Mouse (Mus musculus) stomach, embryonic 15.5 days (tissue): ENCODE data around the gene Lin9. TPM values are rescaled to one million over a fixed set of nuclear protein-coding genes. Genes with fewer than 3 reads are reported as not detected.

Source experiments
- ATAC-seq: fragments of 200-750 bp; cut with Nextera tagmentation; 2 replicates; pipeline ENCODE4 v1.8.0; 2017; ENCODE audit warnings: low read depth, moderate number of reproducible peaks, moderate TSS enrichment; ENCODE audit not compliant: insufficient read depth, low FRiP score
- H3K27ac ChIP-seq: fragments of 300-500 bp; sonication (generic); 2 replicates; pipeline ENCODE4 v1.5.1; 2015; ENCODE audit warnings: mild to moderate bottlenecking, inconsistent platforms
- H3K27me3 ChIP-seq: fragments of 300-500 bp; sonication (generic); replicated peaks from 2 replicates; pipeline ENCODE4 v1.6.1; 2015; ENCODE audit warnings: inconsistent platforms
- H3K36me3 ChIP-seq: fragments of 300-500 bp; sonication (generic); 2 replicates; pipeline ENCODE4 v1.6.1; 2015; ENCODE audit warnings: inconsistent platforms
- H3K4me1 ChIP-seq: fragments of 300-500 bp; sonication (generic); 2 replicates; pipeline ENCODE4 v1.6.1; 2015; ENCODE audit warnings: inconsistent platforms
- H3K4me2 ChIP-seq: fragments of 300-500 bp; sonication (generic); 2 replicates; pipeline ENCODE4 v1.6.1; 2015; ENCODE audit warnings: mild to moderate bottlenecking, inconsistent platforms
- H3K4me3 ChIP-seq: fragments of 300-500 bp; sonication (generic); replicated peaks from 2 replicates; pipeline ENCODE4 v1.5.1; 2015; ENCODE audit warnings: inconsistent platforms
- H3K9ac ChIP-seq: fragments of 300-500 bp; sonication (generic); 2 replicates; pipeline ENCODE4 v1.6.1; 2015; ENCODE audit warnings: inconsistent platforms
- H3K9me3 ChIP-seq: fragments of 300-500 bp; sonication (generic); 2 replicates; pipeline ENCODE4 v1.6.1; 2016; ENCODE audit warnings: inconsistent platforms
- WGBS: fragments of 180-500 bp; shearing (Covaris S2); methylation state at CpG from one replicate; pipeline ENCODE4 v1.1.7; 2015; 5-methylcytosine and 5-hydroxymethylcytosine counted together
- polyA plus RNA-seq: library from polyadenylated mRNA; unstranded; fragments of >200 nt; fragmentation: Nextera tagmentation; extraction: Ambion mirVana; gene quantifications from 2 replicates; pipeline ENCODE4 v1.2.1, GENCODE M21; 2015

Gene Lin9
- polyA plus RNA-seq, 1 experiment from 2014 or later: 18.0 TPM

- no peak for ATAC-seq
- WGBS: 55% methylated on average over 10 of the region's 10 CpGs
- H3K9ac ChIP-seq: 0 out of 2 replicates have a peak overlapping the region, but pooled peaks have one; percentile 79
- 0 out of 2 replicates have a peak overlapping the region, but pooled peaks have one; percentile 87 for H3K27ac ChIP-seq
- H3K36me3 ChIP-seq: no peaks in the 10 kb centered on the region
- peaks cover 12% of the 10 kb centered on the region for H3K4me1 ChIP-seq
- no peaks in the 10 kb centered on the region for H3K9me3 ChIP-seq
- H3K27me3 ChIP-seq: no peaks in the 10 kb centered on the region
- H3K4me2 ChIP-seq: peak overlapping the region; percentile 63
- peak overlapping the region; percentile 71 for H3K4me3 ChIP-seq
These were observed 1.2 kb upstream of the Lin9 start for GRCm38 (mm10) chr1:180639416-180640401.

- H3K9me3 ChIP-seq: no peaks in the 10 kb centered on the region
- no peaks in the 10 kb centered on the region for H3K27me3 ChIP-seq
- peak overlapping the region; percentile 71 for H3K4me3 ChIP-seq
- peak overlapping the region; percentile 87 for H3K27ac ChIP-seq
- H3K9ac ChIP-seq: peak overlapping the region; percentile 79
- WGBS: under 1% methylated on average over 60 of the region's 61 CpGs
- H3K4me1 ChIP-seq: peaks cover 12% of the 10 kb centered on the region
- peak; percentile 3; the same call in 1 of the 2 replicates for ATAC-seq
- peak overlapping the region; percentile 63 for H3K4me2 ChIP-seq
- H3K36me3 ChIP-seq: no peaks in the 10 kb centered on the region
These were observed 285 bp upstream of the Lin9 start for GRCm38 (mm10) chr1:180640605-180641125.

- Histone ChIP-seq H3K9me3 (no peaks in the 10 kb centered on the region), H3K4me1 (peaks cover 12% of the 10 kb centered on the region), H3K36me3 (no peaks in the 10 kb centered on the region), H3K4me2 (peak overlapping the region; percentile 63), H3K9ac (peak overlapping the region; percentile 79), H3K27me3 (no peaks in the 10 kb centered on the region), H3K4me3 (peak overlapping the region; percentile 71), H3K27ac (peak overlapping the region; percentile 87)
- 2% methylated on average over 50 of the region's 50 CpGs for WGBS
- ATAC-seq: peak; percentile 51
These were observed 723 bp downstream of the Lin9 start for GRCm38 (mm10) chr1:180641518-180642227.

- WGBS: 77% methylated on average over 8 of the region's 8 CpGs
- peak overlapping the region; percentile 71 for H3K4me3 ChIP-seq
- H3K27ac ChIP-seq: no peak overlapping the region
- peak overlapping the region; percentile 63 for H3K4me2 ChIP-seq
- no peaks in the 10 kb centered on the region for H3K27me3 ChIP-seq
- peak overlapping the region; percentile 79; the same call in 1 of the 2 replicates for H3K9ac ChIP-seq
- no peak for ATAC-seq
- peaks cover 12% of the 10 kb centered on the region for H3K4me1 ChIP-seq
- H3K36me3 ChIP-seq: no peaks in the 10 kb centered on the region
- H3K9me3 ChIP-seq: no peaks in the 10 kb centered on the region
These were observed 1.2 kb downstream of the Lin9 start for GRCm38 (mm10) chr1:180642228-180642564.

GRCm38 (mm10) chr1:180691284-180691683, 50.3 kb downstream of the Lin9 start:
- Histone ChIP-seq H3K4me3 (no peak overlapping the region), H3K4me1 (0 out of 2 replicates have a peak, but pooled peaks cover under 1% of the 10 kb centered on the region), H3K27me3 (peaks cover 10% of the 10 kb centered on the region), H3K9me3 (no peaks in the 10 kb centered on the region), H3K27ac (no peak overlapping the region), H3K9ac (no peak overlapping the region), H3K4me2 (no peak overlapping the region), H3K36me3 (0 out of 2 replicates have a peak, but pooled peaks cover 10% of the 10 kb centered on the region)
- ATAC-seq: no peak
- 88% methylated on average over 7 of the region's 7 CpGs for WGBS

- no peaks in the 10 kb centered on the region for H3K9me3 ChIP-seq
- 2% methylated on average over 60 of the region's 79 CpGs for WGBS
- ATAC-seq: no peak
- peak within 1 kb of the TSS; percentile 47 for H3K4me3 ChIP-seq
- peak within 1 kb of the TSS; percentile 87 for H3K4me2 ChIP-seq
- no peaks in the 10 kb centered on the region for H3K36me3 ChIP-seq
- peaks cover 11% of the 10 kb centered on the region for H3K4me1 ChIP-seq
- no peak within 1 kb of the TSS for H3K27ac ChIP-seq
- no peak within 1 kb of the TSS for H3K9ac ChIP-seq
- H3K27me3 ChIP-seq: peaks cover 34% of the 10 kb centered on the region
These were observed 55.8 kb downstream of the Lin9 start, which contains the start of gene Mixl1 for GRCm38 (mm10) chr1:180696626-180697352. Gene Mixl1 (minus strand): TSS chr1:180697034.

GRCm38 (mm10) chr1:180698063-180698462, 57.1 kb downstream of the Lin9 start:
- WGBS: 59% methylated on average over 5 of the region's 5 CpGs
- H3K4me2 ChIP-seq: no peak overlapping the region
- H3K9ac ChIP-seq: no peak overlapping the region
- ATAC-seq: no peak
- H3K27ac ChIP-seq: no peak overlapping the region
- H3K4me1 ChIP-seq: peaks cover 11% of the 10 kb centered on the region
- H3K36me3 ChIP-seq: no peaks in the 10 kb centered on the region
- no peak overlapping the region for H3K4me3 ChIP-seq
- peaks cover 34% of the 10 kb centered on the region for H3K27me3 ChIP-seq
- H3K9me3 ChIP-seq: no peaks in the 10 kb centered on the region

GRCm38 (mm10) chr1:180703400-180703799, 62.5 kb downstream of the Lin9 start:
- Histone ChIP-seq H3K4me1 (no peaks in the 10 kb centered on the region), H3K27me3 (0 out of 2 replicates have a peak, but pooled peaks cover 4% of the 10 kb centered on the region), H3K9ac (no peak overlapping the region), H3K4me3 (no peak overlapping the region), H3K9me3 (no peaks in the 10 kb centered on the region), H3K36me3 (no peaks in the 10 kb centered on the region), H3K27ac (no peak overlapping the region), H3K4me2 (no peak overlapping the region)
- 40% methylated on average over 6 of the region's 6 CpGs for whole genome bisulfite sequencing
- ATAC-seq: no peak

GRCm38 (mm10) chr1:180707368-180707767, 66.4 kb downstream of the Lin9 start:
- 37% methylated on average over 3 of the region's 3 CpGs for WGBS
- ATAC-seq: no peak
- Histone ChIP-seq H3K9me3 (no peaks in the 10 kb centered on the region), H3K27me3 (no peaks in the 10 kb centered on the region), H3K4me1 (no peaks in the 10 kb centered on the region), H3K36me3 (no peaks in the 10 kb centered on the region), H3K4me3 (no peak overlapping the region), H3K27ac (no peak overlapping the region), H3K4me2 (no peak overlapping the region), H3K9ac (no peak overlapping the region)

- WGBS: 56% methylated on average over 3 of the region's 3 CpGs
- H3K36me3 ChIP-seq: no peaks in the 10 kb centered on the region
These were observed 66.9 kb downstream of the Lin9 start for GRCm38 (mm10) chr1:180707813-180708212.

More at GRCm38 (mm10) chr1:180707813-180708212, 66.9 kb downstream of the Lin9 start:
- Histone ChIP-seq H3K9me3 (no peaks in the 10 kb centered on the region), H3K4me2 (no peak overlapping the region), H3K4me1 (no peaks in the 10 kb centered on the region), H3K27ac (no peak overlapping the region), H3K4me3 (no peak overlapping the region), H3K9ac (no peak overlapping the region), H3K27me3 (no peaks in the 10 kb centered on the region)
- no peak for ATAC-seq
